Mouse (Mus musculus) layer of hippocampus, adult 2 months (tissue): ENCODE measurements around the gene Slc10a3. TPM values are rescaled to one million over a fixed set of nuclear protein-coding genes. Genes with fewer than 3 reads are reported as not detected.
"Not testable (repeated sequence)": the region's sequence is repeated elsewhere in the genome, so short reads cannot be mapped to it uniquely, and the experiment has no call there.

ENCODE experiments used
- DNase-seq, 2 experiments: peaks; one replicate each; pipeline ENCODE4 v3.0.0; 2022; ENCODE audit warnings: low spot score in 2 of 2
- H3K27ac ChIP-seq: fragments of 200-600 bp; 2 replicates; pipeline ENCODE4 v1.8.1; 2022
- H3K4me3 ChIP-seq: fragments of 200-600 bp; 2 replicates; pipeline ENCODE4 v1.8.1; 2022; ENCODE audit warnings: mild to moderate bottlenecking
- CTCF ChIP-seq: fragments of 200-600 bp; conservative IDR thresholded peaks from 2 replicates; pipeline ENCODE4 v1.8.1; 2022; ENCODE audit warnings: antibody characterized with exemption, mild to moderate bottlenecking, moderate library complexity
- long read RNA-seq, 2 experiments: library from polyadenylated mRNA; stranded (forward); transcript quantifications; one replicate each; pipeline ENCODE4 v2.0.0; 2021; ENCODE audit warnings: borderline mapping rate in 2 of 2
- total RNA-seq, 2 experiments: library from RNA; stranded (reverse); gene quantifications; 2 replicates each; pipeline ENCODE4 v1.2.3; 2021

The Slc10a3 gene
- 1 to 10 TPM; 2.8 to 3.1 TPM for total RNA-seq
- long read RNA-seq, experiment 1, partial matches to known transcripts, result 0 of 1 reads
- long read RNA-seq, experiment 1, other reads (novel, unspliced or antisense), result 0 of 1 reads
- long read RNA-seq, experiment 2, partial matches to known transcripts, result 0 of 3 reads
- long read RNA-seq, experiment 2, other reads (novel, unspliced or antisense), result 1 of 3 reads

- peak; percentile 78 to 88 for DNase-seq
- TF ChIP-seq CTCF, result no peak
- H3K4me3 ChIP-seq, result peak within 1 kb of the TSS; percentile 63
- H3K27ac ChIP-seq, result peak within 1 kb of the TSS; percentile 59; the same call in 1 of the 2 replicates
Observed at GRCm38 (mm10) chrX:74372888-74373549, at the start of gene Slc10a3, which contains the start of gene Ubl4a. TSS of gene Slc10a3 (minus strand) at chrX:74373349. TSS of gene Ubl4a (minus strand) at chrX:74373218.

- DNase-seq, result peak; percentile 70 to 79
- peak; percentile 85 for TF ChIP-seq CTCF
- Histone ChIP-seq H3K27ac (no peak overlapping the region), H3K4me3 (no peak overlapping the region)
Observed at GRCm38 (mm10) chrX:74413377-74413776, 40.2 kb upstream of the Slc10a3 start.

- no peak for DNase-seq
- Histone ChIP-seq H3K27ac (no peak overlapping the region), H3K4me3 (no peak overlapping the region)
- TF ChIP-seq CTCF, result no peak
Observed at GRCm38 (mm10) chrX:74408340-74408739, 35.2 kb upstream of the Slc10a3 start.

GRCm38 (mm10) chrX:74400136-74400535 lies 27.0 kb upstream of the Slc10a3 start:
- TF ChIP-seq CTCF, result no peak
- Histone ChIP-seq H3K4me3 (no peak overlapping the region), H3K27ac (no peak overlapping the region)
- no peak for DNase-seq

GRCm38 (mm10) chrX:74392535-74393443 lies 19.6 kb upstream of the Slc10a3 start, which contains the start of the genes Fam3a and Ikbkg:
TSS of gene Fam3a (minus strand) at chrX:74393272.
TSS of gene Ikbkg (plus strand) at chrX:74393290.
- TF ChIP-seq CTCF, result peak; percentile 75
- DNase-seq, result peak; percentile 68 to 79
- Histone ChIP-seq H3K4me3 (peak within 1 kb of the TSS; percentile 71), H3K27ac (peak within 1 kb of the TSS; percentile 91)

- H3K4me3 ChIP-seq, result no peak overlapping the region
- H3K27ac ChIP-seq, result no peak overlapping the region
- DNase-seq, result no peak
- no peak for TF ChIP-seq CTCF
Observed at GRCm38 (mm10) chrX:74388153-74388552, 15.0 kb upstream of the Slc10a3 start.

GRCm38 (mm10) chrX:74384451-74384850 lies 11.3 kb upstream of the Slc10a3 start:
- DNase-seq, result no peak
- H3K4me3 ChIP-seq, result no peak overlapping the region
- TF ChIP-seq CTCF, result no peak
- H3K27ac ChIP-seq, result no peak overlapping the region

- DNase-seq, result peak; percentile 47 to 62
- peak overlapping the region; percentile 90 for H3K27ac ChIP-seq
- peak; percentile 21; the same call in 1 of the 2 replicates for TF ChIP-seq CTCF
- peak overlapping the region; percentile 68 for H3K4me3 ChIP-seq
Observed at GRCm38 (mm10) chrX:74368209-74368909, 4.8 kb downstream of the Slc10a3 start.

- TF ChIP-seq CTCF, result no peak
- no peak for DNase-seq
- H3K27ac ChIP-seq, result peak overlapping the region; percentile 90
Observed at GRCm38 (mm10) chrX:74367512-74367911, 5.6 kb downstream of the Slc10a3 start.

GRCm38 (mm10) chrX:74359171-74359570 lies 14.0 kb downstream of the Slc10a3 start:
- H3K27ac ChIP-seq, result no peak overlapping the region
- no peak overlapping the region for H3K4me3 ChIP-seq
- no peak for DNase-seq
- TF ChIP-seq CTCF, result no peak

More at GRCm38 (mm10) chrX:74367512-74367911, 5.6 kb downstream of the Slc10a3 start:
- H3K4me3 ChIP-seq, result peak overlapping the region; percentile 68

- not testable (repeated sequence) for H3K27ac ChIP-seq, H3K4me3 ChIP-seq, DNase-seq
Observed at GRCm38 (mm10) chrX:74357069-74357468, 16.1 kb downstream of the Slc10a3 start.

GRCm38 (mm10) chrX:74353467-74353770 lies 19.7 kb downstream of the Slc10a3 start, which contains the start of gene Lage3:
TSS of gene Lage3 (minus strand) at chrX:74353618.
- peak; percentile 72 to 81 for DNase-seq
- no peak for TF ChIP-seq CTCF
- H3K27ac ChIP-seq, result peak within 1 kb of the TSS; percentile 84
- H3K4me3 ChIP-seq, result peak within 1 kb of the TSS; percentile 63
